Mouse (Mus musculus) kidney, adult 2 months (tissue): ENCODE data around the gene Psip1. TPM values are rescaled to one million over a fixed set of nuclear protein-coding genes. Genes with fewer than 3 reads are reported as not detected.
A peak's percentile ranks its signal among the peaks of the same experiment; 100 is the strongest.

Experiments used
- DNase-seq: peaks from one replicate; pipeline ENCODE4 v3.0.0; 2021
- H3K27ac ChIP-seq: fragments of 200-500 bp; 2 replicates; pipeline ENCODE4 v1.5.1; 2012; ENCODE audit warnings: low read depth, low read length, control low read depth, inconsistent platforms; ENCODE audit not compliant: insufficient read depth
- H3K27me3 ChIP-seq: fragments of 200-500 bp; replicated peaks from 2 replicates; pipeline ENCODE4 v1.6.1; 2012; ENCODE audit warnings: mild to moderate bottlenecking, moderate library complexity, low read length, inconsistent platforms; ENCODE audit not compliant: control insufficient read depth, insufficient read depth
- H3K36me3 ChIP-seq: fragments of 200-500 bp; 2 replicates; pipeline ENCODE4 v1.6.1; 2012; ENCODE audit warnings: mild to moderate bottlenecking, moderate library complexity, low read length, inconsistent platforms; ENCODE audit not compliant: control insufficient read depth, insufficient read depth
- H3K4me1 ChIP-seq: fragments of 200-500 bp; 2 replicates; pipeline ENCODE4 v1.6.1; 2011; ENCODE audit warnings: low read length; ENCODE audit not compliant: control insufficient read depth, insufficient read depth
- H3K4me3 ChIP-seq: fragments of 200-500 bp; 2 replicates; pipeline ENCODE4 v1.5.1; 2011; ENCODE audit warnings: mild to moderate bottlenecking, low read depth, low read length, control low read depth; ENCODE audit not compliant: insufficient read depth
- CTCF ChIP-seq: fragments of 200-500 bp; conservative IDR thresholded peaks from 2 replicates; pipeline ENCODE4 v1.5.1; 2011; ENCODE audit warnings: low read depth, mild to moderate bottlenecking, control low read depth, low read length, moderate library complexity, mixed read lengths; ENCODE audit not compliant: insufficient read depth, insufficient read length
- POLR2A ChIP-seq: fragments of 200-500 bp; IDR thresholded peaks from one replicate; pipeline ENCODE4 v1.6.1; 2011; ENCODE audit warnings: low read depth, low read length, control low read depth
- WGBS: fragments of 180-500 bp; shearing (Covaris S2); methylation state at CpG from one replicate; pipeline ENCODE4 v1.1.7; 2018; 5-methylcytosine and 5-hydroxymethylcytosine counted together
- polyA plus RNA-seq: library from polyadenylated mRNA; depleted of rRNA; stranded (reverse); fragments of >200 nt; gene quantifications from 2 replicates; pipeline ENCODE4 v1.2.3, GENCODE M21; 2012

Psip1 gene
- polyA plus RNA-seq, 1 experiment, result 11.0 TPM

GRCm38 (mm10) chr4:83431950-83432349 is 54.3 kb downstream of the Psip1 start:
- no peak overlapping the region for H3K4me3 ChIP-seq
- 80% methylated on average over 7 of the region's 7 CpGs for WGBS
- no peaks in the 10 kb centered on the region for H3K27me3 ChIP-seq
- DNase-seq, result no peak
- no peaks in the 10 kb centered on the region for H3K4me1 ChIP-seq
- H3K27ac ChIP-seq, result no peak overlapping the region
- peaks cover 8% of the 10 kb centered on the region for H3K36me3 ChIP-seq
- TF ChIP-seq POLR2A (no peak), CTCF (no peak)

- 95% methylated on average over 4 of the region's 4 CpGs for WGBS
- H3K27me3 ChIP-seq, result no peaks in the 10 kb centered on the region
- H3K4me3 ChIP-seq, result no peak overlapping the region
- no peak for DNase-seq
- H3K36me3 ChIP-seq, result peaks cover 4% of the 10 kb centered on the region
- TF ChIP-seq CTCF, result peak; percentile 22; the same call in 1 of the 2 replicates
- no peak for TF ChIP-seq POLR2A
- H3K27ac ChIP-seq, result no peak overlapping the region
- no peaks in the 10 kb centered on the region for H3K4me1 ChIP-seq
Measured at GRCm38 (mm10) chr4:83428845-83429244, 57.4 kb downstream of the Psip1 start.

DNA sequence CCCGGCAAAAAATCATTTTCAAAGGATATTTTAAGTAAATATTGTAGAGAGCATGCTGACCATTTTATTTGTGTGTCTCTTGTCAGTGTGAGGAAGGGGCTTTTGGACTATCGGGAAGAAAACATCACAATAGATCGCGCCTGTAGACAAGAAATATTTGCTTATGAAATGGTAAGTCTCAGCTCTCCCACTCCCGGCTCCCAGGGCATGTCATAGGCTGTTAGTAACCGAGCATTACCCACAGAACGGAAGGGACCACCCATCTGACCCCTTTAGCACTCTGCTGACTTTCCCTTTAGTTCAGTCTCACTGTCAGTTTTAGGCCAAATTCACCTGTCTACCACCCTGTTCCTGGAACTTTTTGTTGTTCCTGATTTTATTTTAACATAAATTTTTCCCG is 58.6 kb downstream of the Psip1 start:
- no peak for TF ChIP-seq CTCF
- no peak for TF ChIP-seq POLR2A
- no peak overlapping the region for H3K27ac ChIP-seq
- peaks cover 4% of the 10 kb centered on the region for H3K36me3 ChIP-seq
- DNase-seq, result no peak
- H3K27me3 ChIP-seq, result no peaks in the 10 kb centered on the region
- WGBS, result 97% methylated on average over 8 of the region's 8 CpGs
- H3K4me3 ChIP-seq, result no peak overlapping the region
- H3K4me1 ChIP-seq, result no peaks in the 10 kb centered on the region

DNA sequence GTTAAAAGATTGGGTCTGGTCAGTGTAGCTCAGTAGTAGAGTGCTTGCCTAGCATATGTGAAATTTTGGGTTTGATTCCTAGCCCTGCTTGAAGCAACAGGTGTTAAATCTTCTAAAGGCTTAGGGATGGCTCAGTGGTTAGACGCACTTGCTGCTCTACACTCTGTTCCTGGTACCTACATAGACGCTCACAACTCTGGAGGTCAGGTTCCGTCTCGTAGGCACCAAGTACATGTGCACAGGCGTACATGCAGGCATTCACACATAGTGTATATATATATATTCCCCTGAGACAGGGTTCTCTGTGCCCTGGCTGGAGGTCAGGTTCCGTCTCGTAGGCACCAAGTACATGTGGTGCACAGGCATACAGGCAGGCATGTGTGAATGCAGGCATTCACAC is 59.1 kb downstream of the Psip1 start:
- Histone ChIP-seq H3K27me3 (no peaks in the 10 kb centered on the region), H3K4me1 (no peaks in the 10 kb centered on the region), H3K36me3 (peaks cover 4% of the 10 kb centered on the region), H3K4me3 (no peak overlapping the region), H3K27ac (no peak overlapping the region)
- TF ChIP-seq POLR2A (no peak), CTCF (no peak)
- WGBS, result 97% methylated on average over 7 of the region's 7 CpGs
- DNase-seq, result no peak

DNA sequence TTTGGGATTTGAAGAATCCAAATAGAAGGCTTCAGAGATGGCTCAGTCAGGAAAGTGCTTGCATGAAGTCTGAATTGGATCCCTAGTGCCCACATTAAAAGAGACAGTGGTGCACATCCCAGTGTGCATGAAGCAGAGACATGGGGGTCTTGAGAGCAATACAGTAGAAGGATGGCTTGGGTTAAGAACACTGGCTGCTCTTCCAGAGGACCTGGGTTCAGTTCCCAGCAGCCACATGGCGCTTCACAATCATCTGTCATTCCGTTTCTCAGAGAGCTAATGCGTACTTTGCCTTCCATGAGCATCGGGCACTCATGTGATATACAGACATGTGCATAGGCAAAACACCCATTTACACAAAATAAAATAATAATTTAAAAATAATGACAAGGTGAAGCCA is 61.1 kb downstream of the Psip1 start:
- no peaks in the 10 kb centered on the region for H3K4me1 ChIP-seq
- H3K4me3 ChIP-seq, result no peak overlapping the region
- peaks cover 3% of the 10 kb centered on the region for H3K36me3 ChIP-seq
- TF ChIP-seq POLR2A (no peak), CTCF (no peak)
- no peak for DNase-seq
- no peak overlapping the region for H3K27ac ChIP-seq
- no peaks in the 10 kb centered on the region for H3K27me3 ChIP-seq
- 98% methylated on average over 4 of the region's 4 CpGs for WGBS

- Histone ChIP-seq H3K27ac (no peak overlapping the region), H3K4me1 (peaks cover 3% of the 10 kb centered on the region; the same call in 1 of the 2 replicates), H3K27me3 (no peaks in the 10 kb centered on the region), H3K36me3 (peaks cover 1% of the 10 kb centered on the region), H3K4me3 (no peak overlapping the region)
- 92% methylated on average over 6 of the region's 6 CpGs for WGBS
- TF ChIP-seq CTCF (no peak), POLR2A (no peak)
- DNase-seq, result no peak
Measured at GRCm38 (mm10) chr4:83423641-83424040, 62.6 kb downstream of the Psip1 start.

- DNase-seq, result no peak
- H3K4me3 ChIP-seq, result peak overlapping the region; percentile 20; the same call in 1 of the 2 replicates
- WGBS, result 39% methylated on average over 2 of the region's 2 CpGs
- H3K36me3 ChIP-seq, result no peaks in the 10 kb centered on the region
- TF ChIP-seq POLR2A (no peak), CTCF (no peak)
- no peaks in the 10 kb centered on the region for H3K27me3 ChIP-seq
- no peak overlapping the region for H3K27ac ChIP-seq
- peaks cover 5% of the 10 kb centered on the region; the same call in 1 of the 2 replicates for H3K4me1 ChIP-seq
Measured at GRCm38 (mm10) chr4:83418781-83419180, 67.5 kb downstream of the Psip1 start.

DNA sequence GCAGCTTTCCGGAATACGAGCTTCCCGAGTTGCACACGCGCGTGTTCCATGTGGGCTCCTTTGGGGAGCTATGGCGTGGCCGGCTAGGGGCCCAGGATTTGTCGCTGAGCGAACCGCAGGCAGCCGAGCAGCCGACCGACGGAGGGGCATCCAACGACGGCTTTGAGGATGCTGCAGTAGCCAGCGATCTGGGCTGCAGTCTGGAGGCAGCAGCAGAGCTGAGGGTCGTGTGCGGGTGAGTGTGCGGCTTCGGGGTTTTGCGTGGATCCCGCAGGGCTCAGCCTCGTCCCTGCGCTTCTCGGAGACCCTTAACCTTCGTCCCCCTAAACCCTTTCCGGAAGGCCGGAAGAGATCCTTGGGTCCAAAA is 68.5 kb downstream of the Psip1 start:
- Histone ChIP-seq H3K36me3 (no peaks in the 10 kb centered on the region), H3K4me1 (peaks cover 5% of the 10 kb centered on the region; the same call in 1 of the 2 replicates), H3K4me3 (peak overlapping the region; percentile 97), H3K27ac (peak overlapping the region; percentile 65), H3K27me3 (no peaks in the 10 kb centered on the region)
- WGBS, result under 1% methylated on average over 30 of the region's 30 CpGs
- TF ChIP-seq CTCF, result no peak
- DNase-seq, result no peak
